Mouse (Mus musculus) liver, adult 2 months (tissue): ENCODE measurements around the gene Armc7.
"Not testable (repeated sequence)": the region's sequence is repeated elsewhere in the genome, so short reads cannot be mapped to it uniquely, and the experiment has no call there.

ENCODE experiments used
- CTCF ChIP-seq: fragments of 200-500 bp; IDR thresholded peaks from 2 replicates; pipeline ENCODE4 v1.5.1; 2011; ENCODE audit warnings: low read depth, low read length, control low read depth
- POLR2A ChIP-seq: fragments of 200-500 bp; IDR thresholded peaks from 2 replicates; pipeline ENCODE4 v1.6.1; 2011; ENCODE audit warnings: low read length, control low read depth; ENCODE audit not compliant: insufficient read depth; ENCODE audit errors: extremely low read depth

GRCm38 (mm10) chr11:115454822-115455221 is 20.6 kb upstream of the Armc7 start:
- not testable (repeated sequence) for TF ChIP-seq CTCF, POLR2A
